Mouse (Mus musculus): ENCODE measurements around the gene Guca2a. TPM values are rescaled to one million over a fixed set of nuclear protein-coding genes. Genes with fewer than 3 reads are reported as not detected.

Guca2a gene
- total and polyA plus RNA-seq, 3 experiments = not detected

- H3K79me2 ChIP-seq (replicated peaks; ENCODE audit: control insufficient read depth, extremely low read depth, insufficient read depth, poor library complexity, severe bottlenecking) = no peaks in the 10 kb centered on the region
- no peaks in the 10 kb centered on the region for H3K27me3 ChIP-seq (replicated peaks)
- no peak for TF ChIP-seq SMC3 (IDR thresholded peaks at IDR 0.05; ENCODE audit: low read depth, low read length)
- TF ChIP-seq TCF12 (IDR thresholded peaks at IDR 0.05; ENCODE audit: low read depth, low read length) = no peak
- no peak for TF ChIP-seq E2F4 (IDR thresholded peaks at IDR 0.05; ENCODE audit: insufficient replicate concordance, low read depth, low read length)
- TF ChIP-seq RAD21 (IDR thresholded peaks at IDR 0.05; ENCODE audit: low read depth, low read length) = no peak
- no peak for TF ChIP-seq MAFK (IDR thresholded peaks at IDR 0.05; ENCODE audit: insufficient replicate concordance, low read length)
- no peak for TF ChIP-seq CHD2 (IDR thresholded peaks at IDR 0.05; ENCODE audit: low read length)
- no peak for TF ChIP-seq BHLHE40 (IDR thresholded peaks at IDR 0.05; ENCODE audit: low read depth, low read length)
- TF ChIP-seq CTCF (conservative IDR thresholded peaks at IDR 0.05 in 1 of 2, IDR thresholded peaks at IDR 0.05 in 1 of 2; ENCODE audit: low read depth in 2 of 2, low read length in 2 of 2) = no peak
- TF ChIP-seq RCOR1 (conservative IDR thresholded peaks at IDR 0.05; ENCODE audit: low read depth, low read length) = no peak
- no peak for TF ChIP-seq UBTF (IDR thresholded peaks at IDR 0.05; ENCODE audit: low read depth, low read length)
- no peak for TF ChIP-seq KAT2A (IDR thresholded peaks at IDR 0.05; ENCODE audit: insufficient replicate concordance, low read length)
- no peak for TF ChIP-seq MEF2A (IDR thresholded peaks at IDR 0.05; ENCODE audit: borderline replicate concordance, low read depth, low read length)
- no peak for TF ChIP-seq USF1 (IDR thresholded peaks at IDR 0.05; ENCODE audit: low read depth, low read length)
- no peak for TF ChIP-seq ZMIZ1 (IDR thresholded peaks at IDR 0.05; ENCODE audit: low read depth, low read length)
- TF ChIP-seq MXI1 (IDR thresholded peaks at IDR 0.05; ENCODE audit: low read depth, low read length) = no peak
- TF ChIP-seq ZC3H11A (IDR thresholded peaks at IDR 0.05; ENCODE audit: low read depth, low read length) = no peak
- TF ChIP-seq PAX5 (IDR thresholded peaks at IDR 0.05; ENCODE audit: low read length) = no peak
- no peak for TF ChIP-seq POLR2AphosphoS2 (IDR thresholded peaks at IDR 0.05; ENCODE audit: low read depth, low read length)
- in situ Hi-C loops (cut with MboI; ENCODE audit: low pct_ligation_motif_present, low pct_unique_long_range_greater_than_20kb, low sequenced_read_pairs) (loop anchor here (5.0 to 25.0 kb wide), 4 partner anchors 36 to 406 kb away; partner anchors contain the start of genes Cldn19, Ppcs and Zmynd12), dilution Hi-C loops (cut with MboI; ENCODE audit: extremely low pct_ligation_motif_present, extremely low pct_unique_long_range_greater_than_20kb, low sequenced_read_pairs) (no loop called here)
- DNase-seq (ENCODE audit: extremely low read depth) = no peak
- H3K27ac ChIP-seq (ENCODE audit: insufficient read depth, low read depth) = 0 out of 2 replicates have a peak overlapping the region, but pooled peaks have one; percentile 14
- no peak overlapping the region for H3K9ac ChIP-seq (ENCODE audit: insufficient read depth, low read depth)
- H3K9me3 ChIP-seq (replicated peaks; ENCODE audit: low read length) = no peaks in the 10 kb centered on the region
- no peaks in the 10 kb centered on the region for H3K36me3 ChIP-seq (replicated peaks in 1 of 2; ENCODE audit: control insufficient read depth in 1 of 2, insufficient read depth in 1 of 2, low read length in 1 of 2)
- H3K4me3 ChIP-seq (replicated peaks in 1 of 3; ENCODE audit: low read depth in 2 of 3, low read length in 2 of 3, poor library complexity in 1 of 3) = no peak overlapping the region
- peaks cover 31 to 72% of the 10 kb centered on the region in 2 experiments for H3K4me1 ChIP-seq (ENCODE audit: control insufficient read depth in 1 of 2, insufficient read depth in 2 of 2)
- H3K4me2 ChIP-seq (ENCODE audit: insufficient read depth, low read depth, poor library complexity, severe bottlenecking) = no peak overlapping the region
Observed at GRCm38 (mm10) chr4:119668596-119668995, 31.1 kb downstream of the Guca2a start.

DNA sequence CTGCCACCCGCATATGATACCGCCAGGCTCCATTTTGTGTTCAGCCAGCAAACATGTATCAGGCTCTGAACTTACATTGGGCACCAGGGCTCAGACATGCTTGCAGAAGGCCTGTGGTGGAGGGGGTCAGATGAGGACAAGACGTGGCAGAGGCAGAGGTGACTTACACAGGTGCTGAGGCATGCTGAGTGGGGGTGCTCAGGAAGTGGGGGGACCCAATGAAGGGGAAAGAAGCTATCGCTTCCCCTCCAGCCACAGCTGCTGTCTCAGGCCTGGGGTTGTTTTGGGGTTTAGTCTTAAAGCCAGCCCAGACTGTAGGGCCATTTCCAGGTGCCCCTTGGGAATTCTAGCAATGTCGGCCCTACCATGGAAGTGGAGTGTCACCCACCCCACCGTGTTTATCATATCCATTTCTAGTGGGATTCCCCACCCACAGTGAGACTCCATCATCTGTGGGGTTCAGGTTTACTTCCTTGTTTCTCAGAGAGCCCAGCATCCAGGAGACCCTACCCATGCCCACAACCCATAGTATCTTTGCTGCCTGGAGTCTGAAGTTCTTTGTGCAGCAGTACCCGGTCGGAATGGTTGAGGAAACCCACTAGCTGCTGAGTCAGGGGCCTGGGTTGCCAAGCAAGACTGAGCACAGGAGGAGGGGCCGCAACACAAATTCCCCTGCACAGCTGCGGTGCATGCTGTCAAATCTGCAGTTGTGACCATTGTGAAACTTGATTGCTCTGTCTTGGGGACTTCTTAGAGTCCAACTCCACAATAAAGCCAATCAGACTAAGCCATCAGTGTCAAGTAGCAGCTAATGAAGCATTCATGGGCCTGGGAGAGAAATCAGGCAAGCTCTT is 32.1 kb downstream of the Guca2a start:
- Histone ChIP-seq H3K79me2 (replicated peaks; ENCODE audit: control insufficient read depth, extremely low read depth, insufficient read depth, poor library complexity, severe bottlenecking) (no peaks in the 10 kb centered on the region), H3K4me1 (ENCODE audit: control insufficient read depth in 1 of 2, insufficient read depth in 2 of 2) (peaks cover 31 to 73% of the 10 kb centered on the region in 2 experiments), H3K4me2 (ENCODE audit: insufficient read depth, low read depth, poor library complexity, severe bottlenecking) (peak overlapping the region; percentile 82), H3K27me3 (replicated peaks) (no peaks in the 10 kb centered on the region), H3K9ac (ENCODE audit: insufficient read depth, low read depth) (peak overlapping the region; percentile 24), H3K36me3 (replicated peaks in 1 of 2; ENCODE audit: control insufficient read depth in 1 of 2, insufficient read depth in 1 of 2, low read length in 1 of 2) (no peaks in the 10 kb centered on the region), H3K4me3 (replicated peaks in 1 of 3; ENCODE audit: low read depth in 2 of 3, low read length in 2 of 3, poor library complexity in 1 of 3) (peak overlapping the region in 1 of 3 experiments; percentile 12), H3K9me3 (replicated peaks; ENCODE audit: low read length) (no peaks in the 10 kb centered on the region), H3K27ac (ENCODE audit: insufficient read depth, low read depth) (peak overlapping the region; percentile 87)
- in situ Hi-C loops (cut with MboI; ENCODE audit: low pct_ligation_motif_present, low pct_unique_long_range_greater_than_20kb, low sequenced_read_pairs) (loop anchor here (5.0 to 25.0 kb wide), 4 partner anchors 37 to 407 kb away; partner anchors contain the start of genes Cldn19, Ppcs and Zmynd12), dilution Hi-C loops (cut with MboI; ENCODE audit: extremely low pct_ligation_motif_present, extremely low pct_unique_long_range_greater_than_20kb, low sequenced_read_pairs) (no loop called here)
- DNase-seq (ENCODE audit: extremely low read depth) = peak; percentile 87
- TF ChIP-seq NRF1 (IDR thresholded peaks at IDR 0.05; ENCODE audit: low read depth, low read length) (peak; percentile 27; the same call in 1 of the 2 replicates), IRF4 (IDR thresholded peaks at IDR 0.05; ENCODE audit: low read depth, low read length) (0 out of 2 replicates have a peak, but pooled peaks have one; percentile 3), MAX (IDR thresholded peaks at IDR 0.05; ENCODE audit: low read length) (peak; percentile 39; the same call in 1 of the 2 replicates), SIN3A (IDR thresholded peaks at IDR 0.05; ENCODE audit: low read length) (peak; percentile 88), ZC3H11A (IDR thresholded peaks at IDR 0.05; ENCODE audit: low read depth, low read length) (no peak), BHLHE40 (IDR thresholded peaks at IDR 0.05; ENCODE audit: low read depth, low read length) (peak; percentile 53; the same call in 1 of the 2 replicates), JUND (conservative IDR thresholded peaks at IDR 0.05; ENCODE audit: low read depth, low read length) (0 out of 2 replicates have a peak, but pooled peaks have one; percentile 15), CHD2 (IDR thresholded peaks at IDR 0.05; ENCODE audit: low read length) (peak; percentile 65), POLR2AphosphoS2 (IDR thresholded peaks at IDR 0.05; ENCODE audit: low read depth, low read length) (no peak), CTCF (conservative IDR thresholded peaks at IDR 0.05 in 1 of 2, IDR thresholded peaks at IDR 0.05 in 1 of 2; ENCODE audit: low read depth in 2 of 2, low read length in 2 of 2) (no peak), PAX5 (IDR thresholded peaks at IDR 0.05; ENCODE audit: low read length) (no peak), POLR2A (IDR thresholded peaks at IDR 0.05; ENCODE audit: low read depth, low read length) (peak; percentile 39), UBTF (IDR thresholded peaks at IDR 0.05; ENCODE audit: low read depth, low read length) (no peak), USF2 (conservative IDR thresholded peaks at IDR 0.05; ENCODE audit: low read depth, low read length) (no peak), MYC (IDR thresholded peaks at IDR 0.05; ENCODE audit: low read depth, low read length) (no peak), GABPA (IDR thresholded peaks at IDR 0.05; ENCODE audit: insufficient replicate concordance, low read depth, low read length) (no peak), ZNF384 (IDR thresholded peaks at IDR 0.05; ENCODE audit: low read depth, low read length) (no peak), JUN (IDR thresholded peaks at IDR 0.05; ENCODE audit: insufficient read depth, low read depth, low read length) (no peak)

Measured in CH12.LX (cell line).